Mouse (Mus musculus) stomach, postnatal 0 days (tissue): Measurements from ENCODE around the gene Ckb.

Source experiments
- CTCF ChIP-seq: IDR thresholded peaks from 2 replicates; pipeline ENCODE4 v1.5.1; 2016; ENCODE audit warnings: antibody characterized with exemption, low read depth, mild to moderate bottlenecking, moderate library complexity
- EP300 ChIP-seq: optimal IDR thresholded peaks from 2 replicates; pipeline ENCODE3; 2016; ENCODE audit warnings: antibody characterized with exemption

DNA sequence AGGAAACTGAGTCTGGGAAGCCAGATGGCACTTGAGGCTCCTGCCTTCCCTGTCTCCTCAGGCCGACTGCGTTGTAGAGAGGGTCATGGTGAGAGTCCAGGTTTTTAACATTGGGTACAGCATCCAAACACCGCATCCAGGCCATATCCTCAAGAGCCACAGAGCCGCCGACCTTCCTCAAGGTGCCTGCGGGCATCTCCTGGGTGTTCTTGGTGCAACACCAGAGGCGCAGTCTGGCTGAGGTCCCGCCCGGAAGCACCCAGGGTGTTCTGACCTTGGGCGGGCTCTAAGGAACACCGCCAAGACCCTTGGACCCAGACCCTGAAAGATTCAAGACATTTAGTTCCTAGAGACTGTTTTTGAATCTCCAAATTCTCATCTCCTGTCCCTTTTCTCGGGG, 443 bp upstream of the Ckb start:
- no peak for TF ChIP-seq EP300
- no peak for TF ChIP-seq CTCF
